Mouse (Mus musculus) liver, embryonic 11.5 days (tissue): ENCODE results near the gene Rb1. TPM values are rescaled to one million over a fixed set of nuclear protein-coding genes. Genes with fewer than 3 reads are reported as not detected.

Experiments
- ATAC-seq: fragments of 200-750 bp; cut with Nextera tagmentation; replicated peaks from 2 replicates; pipeline ENCODE4 v1.8.0; 2017; ENCODE audit warnings: moderate number of reproducible peaks, mild to moderate bottlenecking, moderate TSS enrichment, moderate library complexity; ENCODE audit not compliant: low FRiP score
- DNase-seq: peaks from one replicate; pipeline ENCODE4 v3.0.0-alpha.2; 2017; ENCODE audit warnings: low spot score
- H3K27ac ChIP-seq: fragments of 300-500 bp; sonication (generic); 2 replicates; pipeline ENCODE4 v1.5.1; 2014; ENCODE audit warnings: mild to moderate bottlenecking, low read depth, low read length, control low read depth
- H3K27me3 ChIP-seq: fragments of 300-500 bp; sonication (generic); replicated peaks from 2 replicates; pipeline ENCODE4 v1.6.1; 2014; ENCODE audit warnings: low read length, mixed read lengths; ENCODE audit not compliant: control insufficient read depth, insufficient read depth
- H3K36me3 ChIP-seq: fragments of 300-500 bp; sonication (generic); 2 replicates; pipeline ENCODE4 v1.6.1; 2014; ENCODE audit warnings: mild to moderate bottlenecking, low read length, moderate library complexity, mixed read lengths; ENCODE audit not compliant: control insufficient read depth, insufficient read depth
- H3K4me1 ChIP-seq: fragments of 300-500 bp; sonication (generic); replicated peaks from 2 replicates; pipeline ENCODE4 v1.6.1; 2014; ENCODE audit warnings: low read length, mixed read lengths; ENCODE audit not compliant: control insufficient read depth, insufficient read depth
- H3K4me2 ChIP-seq: fragments of 300-500 bp; sonication (generic); 2 replicates; pipeline ENCODE4 v1.6.1; 2014; ENCODE audit warnings: mild to moderate bottlenecking, control low read depth, moderate library complexity
- H3K4me3 ChIP-seq: fragments of 300-500 bp; sonication (generic); 2 replicates; pipeline ENCODE4 v1.5.1; 2014; ENCODE audit warnings: low read depth, low read length, control low read depth
- H3K9ac ChIP-seq: fragments of 300-500 bp; sonication (generic); 2 replicates; pipeline ENCODE4 v1.6.1; 2014; ENCODE audit warnings: low read depth, low read length, control low read depth
- H3K9me3 ChIP-seq: fragments of 300-500 bp; sonication (generic); 2 replicates; pipeline ENCODE4 v1.6.1; 2016; ENCODE audit warnings: low read length, inconsistent platforms, mixed read lengths; ENCODE audit not compliant: control insufficient read depth
- WGBS: fragments of 180-500 bp; shearing (Covaris S2); extraction: QIAGEN DNeasy Blood & Tissue Kit; methylation state at CpG from one replicate; pipeline ENCODE4 v1.1.7; 2014; 5-methylcytosine and 5-hydroxymethylcytosine counted together
- polyA plus RNA-seq: library from polyadenylated mRNA; unstranded; fragments of >200 nt; fragmentation: Nextera tagmentation; extraction: Ambion mirVana; gene quantifications from 2 replicates; pipeline ENCODE4 v1.2.1, GENCODE M21; 2014

The Rb1 gene
- polyA plus RNA-seq, 1 experiment from 2014 or later: 22.3 TPM

DNA sequence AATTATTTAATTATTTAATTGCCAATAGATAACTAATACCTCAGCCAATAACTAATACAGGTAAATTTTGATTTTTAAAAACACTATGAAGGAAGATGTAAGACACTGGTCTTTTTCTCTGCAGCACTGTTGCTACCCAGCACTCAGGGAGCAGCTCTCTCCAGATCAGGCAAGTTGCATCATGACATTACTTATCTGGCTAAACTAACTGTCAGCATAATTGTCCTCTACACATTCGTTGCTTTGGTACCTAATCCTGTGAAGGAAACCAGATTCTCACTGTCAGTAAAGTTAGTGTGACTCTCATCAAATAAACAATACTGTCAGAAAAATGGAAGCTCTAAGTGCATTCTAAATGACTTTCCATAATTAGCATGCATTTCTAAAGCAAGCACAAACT lies 98.8 kb downstream of the Rb1 start:
- Histone ChIP-seq H3K9ac (no peak overlapping the region), H3K27ac (no peak overlapping the region), H3K36me3 (no peaks in the 10 kb centered on the region), H3K9me3 (no peaks in the 10 kb centered on the region), H3K27me3 (no peaks in the 10 kb centered on the region), H3K4me1 (no peaks in the 10 kb centered on the region; the same call in 1 of the 2 replicates), H3K4me3 (no peak overlapping the region), H3K4me2 (no peak overlapping the region)
- ATAC-seq (no peak), DNase-seq (no peak)
- 12% methylated on average over 1 of the region's 1 CpGs for WGBS

DNA sequence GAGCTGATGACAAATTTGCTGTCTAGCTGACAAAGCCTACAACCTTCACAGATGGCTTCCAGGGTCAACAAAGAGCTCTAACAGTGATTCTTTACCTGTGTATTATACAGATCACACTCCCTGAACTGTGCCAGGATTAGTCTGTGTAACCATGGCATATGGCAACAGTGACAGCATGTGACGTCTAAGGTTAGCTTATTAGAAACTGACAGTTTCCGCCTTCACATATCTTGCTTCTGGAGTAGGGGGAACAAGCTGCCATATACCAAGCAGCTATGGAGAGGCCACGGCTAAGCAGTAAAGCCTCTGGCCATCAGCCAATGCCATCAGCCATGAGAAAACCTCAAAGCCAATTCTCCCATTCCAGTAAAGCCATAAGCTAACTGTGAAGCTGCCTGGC lies 99.3 kb downstream of the Rb1 start:
- Histone ChIP-seq H3K4me1 (no peaks in the 10 kb centered on the region; the same call in 1 of the 2 replicates), H3K36me3 (no peaks in the 10 kb centered on the region), H3K9me3 (no peaks in the 10 kb centered on the region), H3K4me2 (no peak overlapping the region), H3K27me3 (no peaks in the 10 kb centered on the region), H3K9ac (no peak overlapping the region), H3K4me3 (no peak overlapping the region), H3K27ac (no peak overlapping the region)
- ATAC-seq (no peak), DNase-seq (no peak)
- 67% methylated on average over 3 of the region's 3 CpGs for WGBS

DNA sequence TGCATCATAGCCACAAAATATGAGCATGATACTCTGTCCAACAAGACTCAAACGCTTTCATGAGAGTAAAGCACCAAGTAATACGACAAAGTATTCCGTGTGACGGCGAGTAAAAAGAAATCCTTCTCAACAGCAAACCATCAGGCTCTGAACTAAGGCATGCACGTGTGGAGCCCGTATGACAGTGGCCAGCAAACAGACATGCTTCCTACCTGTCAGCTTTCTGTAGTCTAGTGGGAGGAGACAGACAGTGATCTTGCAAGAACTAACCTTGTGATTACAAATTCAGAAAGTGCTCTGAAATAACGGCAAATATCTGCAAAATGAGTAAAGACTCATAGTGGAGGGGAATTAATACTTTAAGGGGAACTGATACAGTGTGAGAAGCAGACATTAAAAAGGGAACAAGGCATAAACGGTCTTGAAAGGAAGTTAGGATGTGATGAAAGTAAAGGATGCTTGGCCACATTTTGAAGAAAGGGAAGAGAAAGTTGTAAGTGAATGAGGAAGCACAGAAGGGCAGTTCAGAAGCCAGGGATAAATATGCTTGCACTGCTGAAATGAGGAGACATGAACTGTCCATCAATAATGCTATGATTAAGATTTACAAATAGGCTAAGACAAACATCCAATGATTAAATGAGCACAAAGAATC lies 103.2 kb downstream of the Rb1 start:
- no peak for ATAC-seq
- 74% methylated on average over 9 of the region's 9 CpGs for WGBS

DNA sequence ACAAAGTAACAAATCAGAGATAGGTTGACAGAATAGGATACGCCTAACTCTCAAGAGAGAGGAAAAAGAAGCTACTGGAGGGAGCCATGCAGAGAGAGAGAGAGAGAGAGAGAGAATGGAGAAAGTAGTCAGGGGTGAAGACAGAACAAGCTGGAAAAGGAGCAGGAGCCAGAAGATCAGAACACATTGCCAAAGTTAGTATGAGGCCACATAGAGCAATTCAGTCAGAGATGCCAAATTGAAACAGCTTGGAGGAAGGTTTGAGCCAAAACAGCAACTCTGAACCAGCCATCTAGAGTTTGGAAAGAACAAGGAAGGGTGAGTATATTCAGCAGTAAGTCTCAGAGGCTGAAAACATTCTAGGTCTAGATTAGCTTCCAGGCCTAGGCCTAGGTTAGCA lies 108.6 kb downstream of the Rb1 start:
- H3K27ac ChIP-seq: no peak overlapping the region
- no peak for DNase-seq
- no peaks in the 10 kb centered on the region for H3K36me3 ChIP-seq
- H3K4me1 ChIP-seq: no peaks in the 10 kb centered on the region
- H3K4me2 ChIP-seq: no peak overlapping the region
- no peaks in the 10 kb centered on the region for H3K27me3 ChIP-seq
- WGBS: 73% methylated on average over 1 of the region's 1 CpGs
- no peak overlapping the region for H3K9ac ChIP-seq
- no peak overlapping the region for H3K4me3 ChIP-seq
- ATAC-seq: no peak
- H3K9me3 ChIP-seq: no peaks in the 10 kb centered on the region

More for the DNA sequence above, 103.2 kb downstream of the Rb1 start:
- Histone ChIP-seq H3K4me3 (no peak overlapping the region), H3K27me3 (no peaks in the 10 kb centered on the region), H3K27ac (no peak overlapping the region), H3K9me3 (no peaks in the 10 kb centered on the region), H3K4me2 (no peak overlapping the region), H3K4me1 (no peaks in the 10 kb centered on the region; the same call in 1 of the 2 replicates), H3K9ac (no peak overlapping the region), H3K36me3 (no peaks in the 10 kb centered on the region)
- no peak for DNase-seq

DNA sequence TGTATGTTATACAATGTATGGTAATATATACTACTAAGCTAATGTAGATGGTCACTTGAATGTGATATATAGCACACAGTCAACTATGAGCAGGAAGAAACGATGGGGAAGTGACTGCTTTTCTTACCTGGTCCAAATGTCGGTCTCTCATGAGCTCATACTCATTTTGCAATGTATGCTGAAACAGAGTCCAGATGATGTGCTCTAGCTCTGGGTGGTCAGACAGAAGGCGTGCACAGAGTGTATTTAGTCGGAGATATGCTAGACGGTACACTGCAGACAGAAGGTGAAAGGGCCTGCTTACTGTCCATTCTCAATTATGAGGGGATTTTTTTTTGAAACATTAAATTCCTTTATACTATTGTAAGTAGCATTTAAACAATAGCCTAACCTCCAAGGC lies 114.1 kb downstream of the Rb1 start:
- H3K9ac ChIP-seq: no peak overlapping the region
- no peaks in the 10 kb centered on the region; the same call in 1 of the 2 replicates for H3K36me3 ChIP-seq
- no peak overlapping the region for H3K4me3 ChIP-seq
- H3K4me1 ChIP-seq: no peaks in the 10 kb centered on the region
- H3K27me3 ChIP-seq: no peaks in the 10 kb centered on the region
- WGBS: 82% methylated on average over 5 of the region's 5 CpGs
- DNase-seq: no peak
- ATAC-seq: no peak
- no peaks in the 10 kb centered on the region for H3K9me3 ChIP-seq
- H3K4me2 ChIP-seq: no peak overlapping the region
- no peak overlapping the region for H3K27ac ChIP-seq

DNA sequence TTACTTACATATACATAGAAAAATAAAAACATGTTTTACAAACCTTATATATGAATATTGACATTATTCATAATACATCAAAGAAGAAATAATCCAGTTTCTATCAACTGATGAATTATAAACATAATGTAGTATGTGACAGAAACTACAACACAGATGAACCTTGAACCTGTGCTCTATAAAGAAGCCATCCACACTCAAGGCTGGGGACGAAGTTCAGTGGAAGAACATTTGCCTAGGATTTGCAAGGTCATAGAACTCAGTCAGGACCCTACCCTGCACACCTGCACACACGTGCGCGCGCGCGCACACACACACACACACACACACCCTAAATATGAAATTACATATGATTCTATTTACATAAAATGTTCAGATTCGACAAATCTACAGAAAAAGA lies 115.4 kb downstream of the Rb1 start:
- no peak overlapping the region for H3K4me2 ChIP-seq
- H3K9ac ChIP-seq: no peak overlapping the region
- no peak for ATAC-seq
- H3K4me3 ChIP-seq: no peak overlapping the region
- H3K4me1 ChIP-seq: no peaks in the 10 kb centered on the region
- no peaks in the 10 kb centered on the region; the same call in 1 of the 2 replicates for H3K36me3 ChIP-seq
- H3K9me3 ChIP-seq: no peaks in the 10 kb centered on the region
- no peaks in the 10 kb centered on the region for H3K27me3 ChIP-seq
- no peak overlapping the region for H3K27ac ChIP-seq
- WGBS: 91% methylated on average over 8 of the region's 8 CpGs
- no peak for DNase-seq

DNA sequence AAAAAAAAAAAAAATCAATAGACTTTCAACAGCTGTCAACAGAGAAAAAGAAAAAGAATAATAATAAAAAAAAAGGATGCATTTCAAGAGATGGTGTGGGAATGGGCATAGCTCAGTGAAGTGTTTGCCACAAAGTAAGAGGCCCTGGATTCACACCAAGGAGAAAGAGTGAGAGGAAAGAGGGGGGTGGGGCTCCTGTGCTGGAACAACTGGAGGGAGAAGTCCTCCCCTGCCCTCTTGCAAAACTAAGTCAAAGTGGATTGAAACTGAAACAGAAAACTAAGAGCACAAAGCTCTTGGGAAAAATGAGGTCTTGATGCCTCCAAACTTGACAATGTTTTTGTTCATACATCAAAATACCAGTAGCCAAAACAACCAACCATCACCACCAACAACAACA lies 116.4 kb downstream of the Rb1 start:
- Histone ChIP-seq H3K36me3 (no peaks in the 10 kb centered on the region; the same call in 1 of the 2 replicates), H3K9me3 (no peaks in the 10 kb centered on the region), H3K4me2 (no peak overlapping the region), H3K27me3 (no peaks in the 10 kb centered on the region), H3K9ac (no peak overlapping the region), H3K27ac (no peak overlapping the region), H3K4me3 (no peak overlapping the region), H3K4me1 (no peaks in the 10 kb centered on the region)
- ATAC-seq: no peak
- no peak for DNase-seq

DNA sequence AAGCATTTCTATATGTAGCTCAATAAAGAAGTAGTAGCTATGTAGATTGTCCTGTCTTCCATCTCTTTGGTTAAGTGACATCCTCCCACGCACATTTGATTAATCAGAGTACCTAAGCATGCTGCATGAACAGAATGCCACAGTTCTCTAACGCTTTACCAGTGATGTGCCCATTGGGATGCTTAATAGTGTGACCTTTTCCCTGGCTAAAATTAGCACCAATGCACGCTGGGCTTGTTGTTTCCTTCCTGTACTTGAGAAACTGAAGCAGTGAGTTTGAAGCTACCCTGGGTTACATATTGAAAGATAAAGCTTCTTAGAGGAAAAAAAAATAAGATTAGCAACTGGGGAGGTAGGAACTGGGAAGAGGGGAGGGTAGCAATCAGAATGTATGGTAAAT lies 121.6 kb downstream of the Rb1 start:
- 61% methylated on average over 3 of the region's 3 CpGs for WGBS
- Histone ChIP-seq H3K27me3 (no peaks in the 10 kb centered on the region), H3K4me2 (no peak overlapping the region), H3K36me3 (no peaks in the 10 kb centered on the region), H3K27ac (no peak overlapping the region), H3K9me3 (no peaks in the 10 kb centered on the region), H3K4me1 (no peaks in the 10 kb centered on the region), H3K4me3 (no peak overlapping the region), H3K9ac (no peak overlapping the region)
- ATAC-seq: no peak
- no peak for DNase-seq

DNA sequence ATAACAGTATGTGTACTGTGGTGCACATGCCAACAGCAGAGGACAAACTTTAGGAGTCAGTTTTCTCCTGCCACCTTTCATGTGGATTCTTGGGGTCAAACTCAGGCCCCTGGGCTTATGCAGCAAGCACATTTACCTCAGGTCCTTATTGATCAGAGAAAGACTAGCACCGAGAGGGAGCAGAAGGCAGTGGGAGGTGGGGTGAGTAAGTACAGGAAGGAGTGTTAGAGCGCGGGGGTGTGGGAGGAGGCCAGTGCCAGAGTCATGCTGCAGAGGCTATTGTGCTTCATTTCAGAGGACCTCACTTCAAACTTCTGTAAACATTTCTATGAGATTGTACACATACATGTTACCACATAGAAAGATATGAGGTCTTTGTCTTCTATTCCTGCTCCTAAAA lies 124.2 kb downstream of the Rb1 start:
- DNase-seq (no peak), ATAC-seq (no peak)
- Histone ChIP-seq H3K9ac (no peak overlapping the region), H3K27me3 (no peaks in the 10 kb centered on the region), H3K4me1 (no peaks in the 10 kb centered on the region), H3K27ac (no peak overlapping the region), H3K36me3 (no peaks in the 10 kb centered on the region), H3K4me2 (no peak overlapping the region), H3K9me3 (no peaks in the 10 kb centered on the region), H3K4me3 (no peak overlapping the region)
- WGBS: 41% methylated on average over 3 of the region's 3 CpGs
